Mouse (Mus musculus) E14TG2a.4 (cell line): ENCODE results near the gene Dhh.

ENCODE experiments used
- CTCF ChIP-seq: conservative IDR thresholded peaks from 2 replicates; pipeline ENCODE4 v1.5.1; 2014; ENCODE audit warnings: low read length
- NANOG ChIP-seq: IDR thresholded peaks from 2 replicates; pipeline ENCODE4 v1.6.1; 2014; ENCODE audit warnings: borderline replicate concordance, low read length, mixed read lengths

- no peak for TF ChIP-seq CTCF
- no peak for TF ChIP-seq NANOG
These were observed 26.1 kb downstream of the Dhh start for GRCm38 (mm10) chr15:98871916-98872888.
